Mouse (Mus musculus) ES-Bruce4 (cell line): Measurements from ENCODE around the gene Thada.

Experiments
- CTCF ChIP-seq: IDR thresholded peaks from one replicate; pipeline ENCODE4 v1.8.1; 2011; ENCODE audit warnings: low read depth, low read length
- POLR2A ChIP-seq: IDR thresholded peaks from one replicate; pipeline ENCODE4 v1.8.1; 2011; ENCODE audit warnings: low read length; ENCODE audit not compliant: insufficient read depth

DNA sequence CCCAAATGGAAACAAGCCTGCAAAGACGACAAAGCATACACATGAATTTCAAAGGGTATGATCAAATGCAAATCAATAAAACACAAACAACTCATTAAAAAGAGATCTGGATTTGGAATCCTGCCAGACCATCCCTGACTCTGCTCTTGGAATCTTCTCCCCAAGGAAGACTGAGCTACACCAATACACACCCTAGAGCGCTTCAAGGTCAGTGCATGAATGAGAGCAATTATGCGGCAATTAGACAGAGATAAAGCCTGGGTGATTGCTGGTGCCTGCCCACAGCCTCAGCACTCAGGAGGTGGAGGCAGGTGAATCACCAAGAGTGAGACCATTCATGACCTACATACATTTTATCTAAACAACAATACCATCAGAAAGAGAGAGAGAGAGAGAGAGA is 114.7 kb downstream of the Thada start:
- no peak for TF ChIP-seq CTCF
- no peak for TF ChIP-seq POLR2A
